Mouse (Mus musculus): ENCODE data around the gene Rtbdn. TPM values are rescaled to one million over a fixed set of nuclear protein-coding genes. Genes with fewer than 3 reads are reported as not detected.
A peak's percentile ranks its signal among the peaks of the same experiment; 100 is the strongest.

The Rtbdn gene
- polyA plus RNA-seq, 1 experiment, result not detected

DNA sequence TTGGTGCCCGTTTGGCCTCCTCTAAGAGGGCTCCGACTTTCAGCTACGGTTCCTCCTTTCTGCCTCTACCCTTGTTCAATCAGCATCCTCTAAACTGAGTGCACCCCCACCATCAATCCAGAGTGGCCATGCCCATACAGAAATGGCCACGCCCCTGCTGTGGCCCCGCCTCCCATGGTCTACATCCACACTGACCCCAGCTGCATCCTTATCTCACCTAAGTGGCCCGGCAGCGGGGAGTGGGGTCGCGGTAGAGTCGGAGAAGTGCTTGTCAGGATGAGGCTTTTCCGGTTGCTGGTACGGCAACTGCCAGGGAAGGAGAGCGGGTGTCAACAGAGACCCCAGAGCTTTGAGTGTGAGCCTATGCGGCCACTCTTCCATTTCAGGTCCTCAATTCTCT, 11.3 kb upstream of the Rtbdn start:
- TF ChIP-seq CTCF (IDR thresholded peaks at IDR 0.05; ENCODE audit: low read depth, low read length) (no peak), POLR2A (IDR thresholded peaks at IDR 0.05; ENCODE audit: borderline replicate concordance, low read depth, low read length) (no peak)
- H3K27ac ChIP-seq (ENCODE audit: insufficient read depth, low read depth, low read length), result no peak overlapping the region
- no peaks in the 10 kb centered on the region for H3K4me1 ChIP-seq (ENCODE audit: control insufficient read depth, insufficient read depth, low read length)
- H3K4me3 ChIP-seq (ENCODE audit: insufficient read depth, low read length), result no peak overlapping the region

- Histone ChIP-seq H3K4me1 (ENCODE audit: control insufficient read depth, insufficient read depth, low read length) (no peaks in the 10 kb centered on the region), H3K27ac (ENCODE audit: insufficient read depth, low read depth, low read length) (no peak overlapping the region), H3K4me3 (ENCODE audit: insufficient read depth, low read length) (peak overlapping the region; percentile 49; the same call in 1 of the 2 replicates)
- TF ChIP-seq CTCF (IDR thresholded peaks at IDR 0.05; ENCODE audit: low read depth, low read length) (no peak), POLR2A (IDR thresholded peaks at IDR 0.05; ENCODE audit: borderline replicate concordance, low read depth, low read length) (no peak)
Measured at GRCm38 (mm10) chr8:84936041-84936961, 10.5 kb upstream of the Rtbdn start.

GRCm38 (mm10) chr8:84936962-84937546, 9.7 kb upstream of the Rtbdn start, which contains the start of gene Mast1:
Gene Mast1, minus strand, starts transcription at chr8:84937359.
- Histone ChIP-seq H3K4me1 (ENCODE audit: control insufficient read depth, insufficient read depth, low read length) (no peaks in the 10 kb centered on the region), H3K27ac (ENCODE audit: insufficient read depth, low read depth, low read length) (no peak within 1 kb of the TSS), H3K4me3 (ENCODE audit: insufficient read depth, low read length) (peak within 1 kb of the TSS; percentile 49)
- no peak for TF ChIP-seq POLR2A (IDR thresholded peaks at IDR 0.05; ENCODE audit: borderline replicate concordance, low read depth, low read length)
- TF ChIP-seq CTCF (IDR thresholded peaks at IDR 0.05; ENCODE audit: low read depth, low read length), result peak; percentile 56

- no peak overlapping the region for H3K4me3 ChIP-seq (ENCODE audit: insufficient read depth, low read length)
- H3K27ac ChIP-seq (ENCODE audit: insufficient read depth, low read depth, low read length), result no peak overlapping the region
- TF ChIP-seq POLR2A (IDR thresholded peaks at IDR 0.05; ENCODE audit: borderline replicate concordance, low read depth, low read length), result no peak
- no peak for TF ChIP-seq CTCF (IDR thresholded peaks at IDR 0.05; ENCODE audit: low read depth, low read length)
- H3K4me1 ChIP-seq (ENCODE audit: control insufficient read depth, insufficient read depth, low read length), result no peaks in the 10 kb centered on the region
Measured at GRCm38 (mm10) chr8:84937620-84938485, 8.9 kb upstream of the Rtbdn start.

DNA sequence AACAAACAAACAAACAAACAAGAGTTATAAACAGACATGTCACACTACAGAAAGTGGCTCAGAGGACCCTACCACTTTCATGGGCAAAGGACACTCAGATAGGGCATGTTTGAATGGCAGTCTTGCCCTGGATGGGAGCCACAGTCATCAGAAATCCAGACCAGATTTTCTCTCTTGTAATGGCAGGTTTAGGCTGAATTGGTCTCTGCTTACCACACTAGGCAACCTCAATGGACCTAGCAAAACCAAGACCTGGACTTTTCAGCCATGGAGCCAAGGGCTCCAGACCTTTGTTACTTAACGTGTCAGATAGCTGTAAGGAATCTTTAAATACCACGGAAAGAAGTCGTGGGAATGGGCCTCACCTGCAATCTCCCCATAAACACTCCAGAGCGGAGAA, 3.1 kb upstream of the Rtbdn start:
- Histone ChIP-seq H3K27ac (ENCODE audit: insufficient read depth, low read depth, low read length) (no peak overlapping the region), H3K4me1 (ENCODE audit: control insufficient read depth, insufficient read depth, low read length) (no peaks in the 10 kb centered on the region), H3K4me3 (ENCODE audit: insufficient read depth, low read length) (no peak overlapping the region)
- TF ChIP-seq CTCF (IDR thresholded peaks at IDR 0.05; ENCODE audit: low read depth, low read length), result no peak

- TF ChIP-seq POLR2A (IDR thresholded peaks at IDR 0.05; ENCODE audit: borderline replicate concordance, low read depth, low read length) (no peak), CTCF (IDR thresholded peaks at IDR 0.05; ENCODE audit: low read depth, low read length) (no peak)
- no peak overlapping the region for H3K27ac ChIP-seq (ENCODE audit: insufficient read depth, low read depth, low read length)
- no peak overlapping the region for H3K4me3 ChIP-seq (ENCODE audit: insufficient read depth, low read length)
- H3K4me1 ChIP-seq (ENCODE audit: control insufficient read depth, insufficient read depth, low read length), result no peaks in the 10 kb centered on the region
Measured at GRCm38 (mm10) chr8:84944478-84945160, 2.2 kb upstream of the Rtbdn start.

DNA sequence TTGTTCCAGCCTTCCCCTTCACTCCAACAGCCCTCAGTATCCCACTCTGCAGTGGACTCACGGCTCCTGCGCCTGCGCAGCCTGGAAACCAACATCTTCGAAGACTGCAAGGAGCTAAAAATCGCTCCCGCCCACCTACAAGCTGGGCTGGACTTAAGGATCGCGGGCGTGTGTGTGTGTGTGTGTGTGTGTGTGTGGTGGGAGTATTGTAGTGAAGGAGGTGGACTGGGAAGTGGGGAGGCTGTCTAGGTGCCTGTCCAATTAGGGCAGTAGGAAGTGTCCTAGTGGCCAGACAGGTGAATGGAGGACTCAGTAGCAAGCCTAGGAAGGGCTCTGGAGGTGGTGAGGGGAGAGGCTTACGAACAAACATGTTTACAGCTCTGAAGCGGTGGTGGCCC, 1.6 kb upstream of the Rtbdn start:
- Histone ChIP-seq H3K27ac (ENCODE audit: insufficient read depth, low read depth, low read length) (no peak overlapping the region), H3K4me1 (ENCODE audit: control insufficient read depth, insufficient read depth, low read length) (no peaks in the 10 kb centered on the region), H3K4me3 (ENCODE audit: insufficient read depth, low read length) (no peak overlapping the region)
- TF ChIP-seq CTCF (IDR thresholded peaks at IDR 0.05; ENCODE audit: low read depth, low read length), result no peak
- TF ChIP-seq POLR2A (IDR thresholded peaks at IDR 0.05; ENCODE audit: borderline replicate concordance, low read depth, low read length), result no peak

DNA sequence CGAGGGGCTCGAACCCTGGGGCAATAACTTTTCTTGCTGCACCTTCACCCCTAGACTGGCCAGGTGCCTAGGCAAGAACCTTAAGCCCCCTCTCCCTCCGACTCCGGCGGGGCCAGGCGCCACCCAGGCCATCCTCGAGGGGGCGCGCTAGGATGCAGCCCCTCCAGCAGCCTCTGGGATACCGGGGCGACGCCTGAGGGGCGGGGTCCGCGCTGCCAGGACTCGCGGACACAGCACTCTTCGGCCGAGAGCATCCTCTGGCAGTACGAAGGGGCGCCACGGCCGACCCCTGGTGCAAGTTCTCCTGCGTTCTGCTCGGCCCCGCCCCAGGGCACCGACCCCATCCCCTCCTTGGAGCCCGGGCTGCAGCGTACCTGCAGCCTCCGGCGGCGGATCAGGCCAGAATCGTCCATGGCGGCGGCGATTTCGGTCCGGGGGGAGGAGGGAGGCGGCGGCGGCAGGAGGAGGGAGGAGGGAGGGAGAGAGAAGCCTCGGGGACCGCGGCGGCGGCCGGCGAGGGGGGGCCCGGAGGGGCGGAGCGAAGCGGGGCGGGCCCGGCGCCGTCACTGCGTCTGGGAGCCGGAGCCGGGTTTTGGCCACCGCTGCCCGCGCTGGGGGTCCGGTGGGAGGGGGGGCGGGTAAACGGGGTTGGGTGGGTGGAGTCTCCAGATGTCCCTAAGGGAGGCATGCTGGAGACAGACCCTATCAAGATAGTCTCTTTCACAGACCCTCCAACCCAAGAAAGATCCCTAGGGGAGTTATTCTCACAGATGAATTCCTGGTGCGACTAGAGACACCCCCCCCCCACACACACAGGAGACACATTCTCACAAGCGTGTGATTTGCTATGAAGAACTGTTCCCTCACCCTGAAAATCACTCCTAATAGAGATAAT, 911 bp upstream of the Rtbdn start:
- Histone ChIP-seq H3K4me3 (ENCODE audit: insufficient read depth, low read length) (no peak overlapping the region), H3K4me1 (ENCODE audit: control insufficient read depth, insufficient read depth, low read length) (no peaks in the 10 kb centered on the region), H3K27ac (ENCODE audit: insufficient read depth, low read depth, low read length) (no peak overlapping the region)
- TF ChIP-seq POLR2A (IDR thresholded peaks at IDR 0.05; ENCODE audit: borderline replicate concordance, low read depth, low read length), result no peak
- TF ChIP-seq CTCF (IDR thresholded peaks at IDR 0.05; ENCODE audit: low read depth, low read length), result no peak
